Mouse (Mus musculus) erythroblast, embryonic 14.5 days (primary cell): Measurements from ENCODE around the gene Utrn.

Experiments
- GATA1 ChIP-seq: IDR thresholded peaks from 2 replicates; pipeline ENCODE4 v1.6.1; 2012; ENCODE audit warnings: low read length, inconsistent platforms, mixed read lengths
- TAL1 ChIP-seq: IDR thresholded peaks from 3 replicates; pipeline ENCODE4 v1.6.1; 2012; ENCODE audit warnings: low read length, inconsistent platforms, mixed read lengths

DNA sequence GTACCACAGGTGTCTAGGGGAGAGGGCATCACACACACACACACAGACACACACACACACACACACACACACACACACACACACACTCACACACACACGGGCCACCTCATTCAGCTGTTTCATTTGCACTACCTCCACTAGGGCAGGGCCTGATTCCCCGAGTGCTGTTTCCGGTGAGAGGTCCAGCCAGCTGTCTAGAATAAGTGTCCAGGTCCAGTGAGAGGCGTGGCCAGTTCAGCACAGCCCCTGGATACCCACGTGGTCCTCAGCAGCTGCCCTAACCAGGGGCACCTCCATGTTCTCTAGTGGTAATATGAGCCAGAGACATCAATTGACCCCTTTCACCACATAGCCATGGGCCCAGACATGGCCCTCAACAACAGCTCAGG, 35.0 kb upstream of the Utrn start:
- TF ChIP-seq GATA1 = no peak
- no peak for TF ChIP-seq TAL1
